Mouse (Mus musculus): Measurements from ENCODE around the gene Rsl24d1.
"Not testable (repeated sequence)": the region's sequence is repeated elsewhere in the genome, so short reads cannot be mapped to it uniquely, and the experiment has no call there.

The Rsl24d1 gene

DNA sequence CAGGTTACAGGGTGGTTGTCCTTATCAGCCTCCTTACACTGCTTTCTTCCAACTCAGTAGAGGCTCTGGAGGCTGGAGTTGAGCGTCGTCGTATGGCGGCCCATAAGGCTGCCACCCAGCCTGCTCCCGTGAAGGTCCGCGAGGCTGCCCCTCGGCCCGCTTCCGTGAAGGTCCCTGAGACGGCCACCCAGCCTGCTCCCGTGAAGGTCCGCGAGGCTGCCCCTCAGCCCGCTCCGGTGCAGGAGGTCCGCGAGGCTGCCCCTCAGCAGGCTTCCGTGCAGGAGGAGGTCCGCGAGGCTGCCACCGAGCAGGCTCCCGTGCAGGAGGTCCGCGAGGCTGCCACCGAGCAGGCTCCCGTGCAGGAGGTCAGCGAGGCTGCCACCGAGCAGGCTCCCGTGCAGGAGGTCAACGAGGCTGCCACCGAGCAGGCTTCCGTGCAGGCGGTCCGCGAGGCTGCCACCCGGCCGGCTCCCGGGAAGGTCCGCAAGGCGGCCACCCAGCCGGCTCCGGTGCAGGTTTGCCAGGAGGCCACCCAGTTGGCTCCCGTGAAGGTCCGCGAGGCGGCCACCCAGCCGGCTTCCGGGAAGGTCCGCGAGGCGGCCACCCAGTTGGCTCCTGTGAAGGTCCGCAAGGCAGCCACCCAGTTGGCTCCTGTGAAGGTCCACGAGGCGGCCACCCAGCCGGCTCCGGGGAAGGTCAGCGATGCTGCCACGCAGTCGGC is 9.9 kb upstream of the Rsl24d1 start:
- DNase-seq: peak; percentile 23

DNA sequence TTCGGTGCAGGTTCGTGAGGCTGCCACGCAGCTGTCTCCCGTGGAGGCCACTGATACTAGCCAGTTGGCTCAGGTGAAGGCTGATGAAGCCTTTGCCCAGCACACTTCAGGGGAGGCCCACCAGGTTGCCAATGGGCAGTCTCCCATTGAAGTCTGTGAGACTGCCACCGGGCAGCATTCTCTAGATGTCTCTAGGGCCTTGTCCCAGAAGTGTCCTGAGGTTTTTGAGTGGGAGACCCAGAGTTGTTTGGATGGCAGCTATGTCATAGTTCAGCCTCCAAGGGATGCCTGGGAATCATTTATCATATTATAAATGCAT is 9.4 kb upstream of the Rsl24d1 start:
- no peak for DNase-seq

DNA sequence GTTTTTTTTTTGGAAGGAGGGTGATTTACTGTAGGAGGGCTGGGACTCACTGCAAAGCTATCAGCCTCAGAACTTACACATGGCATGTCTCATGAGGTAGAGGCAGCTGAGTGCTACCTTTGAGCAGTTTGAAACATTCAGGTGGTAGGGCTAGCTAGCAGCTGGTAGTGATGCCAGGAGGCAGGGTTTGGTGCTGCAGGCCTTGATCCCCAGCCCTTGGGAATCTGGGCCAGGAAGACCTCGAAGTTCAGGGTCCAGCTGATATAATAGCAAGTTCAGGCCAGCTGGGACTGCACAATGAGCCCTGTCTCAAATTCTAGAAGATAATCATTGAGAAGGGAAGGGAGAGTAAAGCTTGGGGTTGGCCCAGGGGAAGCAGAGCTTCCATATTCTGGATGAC is 8.1 kb upstream of the Rsl24d1 start:
- no peak for DNase-seq

DNA sequence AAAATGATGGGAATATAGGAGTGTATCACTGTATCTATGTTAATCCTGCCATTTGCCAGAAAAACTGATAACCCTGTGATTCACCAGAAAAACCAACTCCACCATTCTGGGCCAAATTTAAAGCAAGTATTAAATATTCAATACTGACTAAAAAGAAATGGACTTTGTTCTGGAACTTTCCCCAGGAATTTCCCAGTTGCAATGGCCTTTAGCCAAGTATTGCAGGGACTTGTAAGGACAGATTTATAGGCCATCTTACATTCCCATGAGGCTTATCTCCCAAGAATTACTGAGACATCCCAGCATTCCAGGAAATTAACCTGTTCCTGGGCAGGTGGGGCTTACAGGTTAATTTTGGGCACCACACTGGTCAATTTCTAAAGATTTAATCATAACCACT is 7.5 kb upstream of the Rsl24d1 start:
- no peak for DNase-seq

DNA sequence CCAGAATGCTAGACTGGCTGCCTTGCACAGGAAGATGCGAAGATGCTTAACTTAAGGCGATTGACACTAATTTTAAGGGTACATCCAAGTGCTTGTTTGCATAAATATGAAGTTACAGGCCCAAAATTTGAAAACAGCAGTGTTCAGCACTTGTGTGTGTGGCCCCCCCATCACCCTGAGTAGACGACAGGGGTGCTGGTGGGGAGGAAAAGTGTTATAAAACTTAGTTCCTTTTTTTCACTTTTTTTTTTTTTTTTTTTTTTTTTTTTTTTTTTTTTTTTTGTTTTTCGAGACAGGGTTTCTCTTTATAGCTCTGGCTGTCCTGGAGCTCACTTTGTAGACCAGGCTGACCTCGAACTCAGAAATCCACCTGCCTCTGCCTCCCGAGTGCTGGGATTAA is 3.5 kb downstream of the Rsl24d1 start:
- DNase-seq: not testable (repeated sequence)

DNA sequence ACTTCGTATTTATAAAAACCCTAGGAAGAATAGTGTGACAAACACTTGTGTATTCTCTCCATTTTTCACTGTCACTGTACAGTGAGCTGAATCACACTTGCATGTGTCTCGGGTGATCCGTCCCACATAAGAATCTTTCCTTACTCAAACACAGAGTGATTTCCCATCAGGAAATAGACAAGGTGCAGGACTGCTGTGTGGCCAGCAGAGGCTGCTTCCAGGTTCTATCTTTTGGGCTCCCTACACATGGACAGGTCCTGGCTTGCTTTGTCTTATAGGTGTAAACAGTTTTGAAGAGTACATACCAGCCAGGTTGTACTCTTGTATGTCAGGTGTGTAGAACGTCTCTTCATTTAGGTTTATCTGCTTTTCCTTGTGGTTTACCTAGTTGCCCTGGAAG is 4.8 kb downstream of the Rsl24d1 start:
- DNase-seq: no peak

DNA sequence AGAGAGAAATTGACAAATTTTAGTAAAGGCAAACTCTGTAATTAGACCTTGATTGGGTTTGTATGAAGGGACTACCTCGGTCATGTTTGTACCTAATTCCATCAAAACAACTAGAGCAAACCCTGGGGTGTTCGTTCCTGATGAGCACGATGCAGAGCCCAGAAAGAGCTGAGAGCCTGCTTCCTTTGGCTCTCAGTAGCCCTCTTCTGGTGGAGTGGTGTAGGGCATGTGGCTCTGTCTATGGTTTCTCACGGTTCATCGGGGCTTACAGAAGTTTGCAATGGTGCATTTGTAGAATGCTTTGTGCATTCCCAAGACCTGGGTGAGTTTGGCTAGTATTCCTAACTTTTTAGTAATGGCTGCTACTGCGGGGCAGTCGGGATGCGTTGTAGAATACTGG is 8.5 kb downstream of the Rsl24d1 start:
- peak; percentile 37 for DNase-seq

DNA sequence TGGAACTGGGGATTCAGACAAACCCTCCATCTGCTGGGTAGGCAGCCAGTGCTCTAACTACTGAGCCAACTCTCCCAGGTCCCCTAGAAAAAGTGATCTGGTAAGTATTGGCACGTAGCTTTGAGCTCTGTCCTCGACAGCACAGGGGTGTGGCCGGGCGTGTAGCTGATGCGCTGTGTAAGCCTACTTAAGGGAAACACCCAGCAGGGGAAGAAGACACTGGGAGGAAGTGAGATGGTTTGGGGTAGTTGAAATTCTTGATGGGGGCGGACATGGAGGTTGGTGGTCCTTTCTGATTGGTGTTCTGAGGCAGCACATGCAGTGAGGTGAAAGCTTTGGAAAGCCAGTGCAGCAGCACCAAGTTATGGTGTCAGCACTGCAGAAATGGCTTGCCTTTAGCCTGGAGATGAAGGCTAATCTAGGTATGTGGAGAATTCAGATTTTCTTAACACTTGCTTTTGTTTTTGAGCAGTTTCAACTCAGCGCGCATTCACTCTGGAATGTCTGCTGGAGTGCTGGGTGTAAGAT is 11.9 kb downstream of the Rsl24d1 start:
- DNase-seq: no peak

DNA sequence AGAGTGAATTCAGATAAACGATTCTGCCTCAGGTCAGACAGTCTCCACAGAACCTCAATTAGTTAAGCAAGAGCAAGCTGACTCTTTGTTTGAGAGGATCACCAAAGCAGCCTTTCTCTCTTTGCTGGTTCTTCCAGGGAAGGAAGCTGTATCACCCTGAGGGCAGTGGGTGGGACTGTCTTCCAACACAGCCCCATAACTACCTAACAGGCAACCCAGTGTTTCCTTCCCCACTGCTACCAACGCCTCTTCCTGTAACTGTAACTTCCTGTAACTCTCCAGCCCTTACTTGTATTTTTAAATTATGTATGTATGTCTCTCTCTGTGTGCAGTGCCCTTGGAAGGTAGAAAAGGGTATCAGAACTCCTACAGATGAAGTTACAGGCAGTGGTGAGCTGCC is 14.2 kb downstream of the Rsl24d1 start:
- DNase-seq: no peak

DNA sequence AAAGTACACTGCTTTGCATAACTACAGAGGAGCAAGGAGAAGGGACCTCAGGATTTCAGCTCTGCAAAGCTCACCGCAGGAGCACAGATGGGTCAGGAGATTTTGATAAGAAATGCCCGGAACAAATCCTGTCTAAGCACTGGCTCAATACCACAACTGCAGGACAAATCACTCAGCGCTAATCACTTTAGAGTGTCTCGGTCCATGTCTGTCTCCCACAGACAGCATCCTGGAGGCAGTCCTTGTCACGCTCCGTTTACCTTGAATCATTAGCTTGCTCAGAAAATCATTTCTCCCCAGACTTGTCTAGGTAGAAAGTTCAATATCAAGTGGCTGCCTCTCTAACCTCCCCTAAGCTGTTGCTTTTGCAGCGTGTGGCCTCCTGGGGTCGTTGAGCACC is 16.6 kb downstream of the Rsl24d1 start:
- DNase-seq: no peak

DNA sequence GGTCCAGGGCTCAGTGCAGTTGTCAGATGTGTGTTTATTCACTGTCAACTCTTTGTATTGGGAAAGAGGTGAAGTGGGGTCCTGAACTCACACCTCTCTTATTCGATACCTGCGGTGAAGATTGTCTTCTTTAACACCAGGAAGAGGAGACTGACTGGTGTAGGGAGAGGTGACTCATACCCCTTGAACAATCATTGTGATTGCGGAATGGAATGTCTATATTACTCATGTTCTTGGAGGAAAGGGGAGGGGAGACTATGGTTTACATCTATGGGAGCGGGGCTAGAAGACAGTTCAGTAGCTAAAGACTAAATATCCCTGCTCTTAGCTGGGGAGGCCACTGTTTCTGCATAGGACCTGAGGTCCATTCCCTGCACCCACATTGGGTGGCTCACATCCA is 17.3 kb downstream of the Rsl24d1 start:
- no peak for DNase-seq

DNA sequence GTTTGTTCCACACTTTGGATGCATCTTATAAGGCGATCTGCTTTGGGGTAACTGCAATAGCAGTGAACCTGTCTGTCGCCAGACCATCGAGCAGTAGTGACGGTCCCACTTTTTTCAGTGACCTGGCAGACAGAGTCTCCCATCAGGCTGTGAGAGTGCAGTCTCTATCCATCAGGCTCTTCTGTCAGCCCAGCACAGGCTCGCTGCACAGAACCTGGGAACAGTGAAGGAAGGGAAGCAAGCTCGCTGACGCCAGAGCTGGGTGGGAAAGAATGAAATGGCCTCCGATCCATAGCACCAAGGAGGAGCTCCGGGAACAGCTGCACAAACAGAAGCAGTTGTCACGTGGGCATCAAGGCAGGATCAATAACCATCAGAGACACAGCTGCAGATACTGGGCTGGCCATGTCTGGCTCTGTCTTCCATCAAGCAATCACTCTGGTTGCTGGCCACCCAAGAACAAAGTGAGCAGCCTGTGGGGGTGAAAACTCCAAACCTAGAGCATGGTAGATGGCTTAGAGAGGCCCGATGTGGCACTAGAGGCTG is 24.2 kb downstream of the Rsl24d1 start:
- DNase-seq: no peak

DNA sequence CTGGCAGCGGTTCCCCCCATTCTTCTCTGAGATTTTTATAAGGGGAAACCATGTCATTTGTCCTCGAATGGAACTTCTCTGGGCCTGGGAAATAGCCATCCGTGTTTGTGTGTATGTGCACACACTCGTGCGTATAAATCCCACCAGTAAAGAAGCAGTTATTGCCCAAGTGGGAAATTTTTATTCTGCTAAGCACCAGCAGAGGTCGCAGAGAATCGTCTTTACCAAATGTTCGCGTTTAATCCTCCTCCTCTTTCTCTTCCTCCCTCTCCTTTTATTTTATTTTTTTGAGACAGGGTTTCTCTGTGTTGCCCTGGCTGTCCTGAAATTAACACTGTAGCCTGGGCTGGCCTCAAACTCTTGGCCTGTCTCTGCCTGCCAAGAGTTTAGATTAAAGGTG is 41.1 kb downstream of the Rsl24d1 start:
- peak; percentile 23 for DNase-seq

DNA sequence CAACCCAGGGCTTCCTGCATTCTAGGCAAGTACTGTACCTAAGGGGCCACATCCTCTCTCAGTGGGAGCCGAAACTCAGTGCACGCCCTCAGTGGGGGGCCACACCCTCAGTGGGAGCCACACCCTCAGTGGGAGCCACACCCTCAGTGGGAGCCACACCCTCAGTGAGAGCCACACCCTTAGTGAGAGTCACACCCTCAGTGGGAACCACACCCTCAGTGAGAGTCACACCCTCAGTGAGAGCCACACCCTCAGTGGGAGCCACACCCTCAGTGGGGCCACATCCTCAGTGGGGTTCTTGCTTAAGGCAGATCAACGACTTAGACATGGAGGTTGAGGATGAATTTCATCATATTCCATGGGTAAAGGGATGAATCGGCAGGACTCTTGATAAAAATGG is 44.7 kb downstream of the Rsl24d1 start:
- DNase-seq: no peak

DNA sequence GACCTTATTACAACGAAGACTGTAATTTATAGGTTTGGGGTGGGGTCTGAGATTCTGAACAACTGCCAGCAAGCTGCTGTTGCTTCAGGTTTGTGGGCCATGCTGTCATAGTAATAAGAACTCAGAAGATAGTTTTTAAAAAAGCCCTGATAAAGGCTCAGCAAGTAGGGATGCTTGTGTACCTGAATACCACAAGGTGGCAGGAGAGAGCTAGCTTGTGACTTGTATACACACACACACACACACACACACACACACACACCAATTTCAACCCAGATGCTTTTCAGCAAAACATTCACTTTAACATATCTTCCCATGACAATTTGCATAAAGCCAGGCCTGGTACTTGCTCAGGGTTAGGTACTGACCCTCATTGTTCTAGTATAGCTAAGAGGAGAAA is 46.0 kb downstream of the Rsl24d1 start:
- DNase-seq: peak; percentile 24

DNA sequence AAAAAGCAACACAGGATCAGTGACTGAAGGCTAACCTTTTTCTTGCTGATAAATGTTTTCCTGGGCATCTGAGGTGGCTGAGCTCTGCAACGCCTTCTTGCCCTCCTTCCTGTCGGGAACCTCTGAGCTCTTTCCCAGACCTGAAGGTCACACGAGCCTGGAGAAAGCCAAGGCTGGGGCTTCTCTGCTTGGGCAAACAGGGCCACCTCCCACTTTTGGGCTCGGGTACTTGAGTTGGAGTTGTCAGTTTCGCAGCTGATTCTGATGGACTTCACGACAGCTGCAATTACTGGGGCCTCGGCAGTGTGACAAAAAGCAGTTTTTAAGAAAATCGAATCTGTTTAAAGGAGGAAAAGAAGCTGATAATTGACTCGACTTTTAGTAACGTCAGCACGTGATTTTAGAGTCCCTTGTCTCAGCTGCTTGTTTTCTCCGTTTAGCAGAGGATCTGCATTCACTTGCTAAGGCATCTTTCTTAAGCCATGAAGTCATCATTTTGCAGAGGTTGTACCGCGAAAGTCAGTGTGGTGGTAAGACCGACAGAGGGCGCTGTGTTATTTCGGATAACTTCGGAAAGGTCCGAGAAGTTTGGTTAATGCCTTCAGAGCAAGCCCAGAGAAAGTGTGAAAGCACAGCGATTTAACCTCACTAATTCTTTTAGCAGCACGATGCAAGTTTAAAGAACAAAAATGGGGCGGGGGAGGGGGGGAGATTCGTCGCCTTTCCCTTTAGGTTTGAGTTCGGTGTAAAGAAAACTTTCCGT is 49.5 kb downstream of the Rsl24d1 start:
- DNase-seq: peak; percentile 81

DNA sequence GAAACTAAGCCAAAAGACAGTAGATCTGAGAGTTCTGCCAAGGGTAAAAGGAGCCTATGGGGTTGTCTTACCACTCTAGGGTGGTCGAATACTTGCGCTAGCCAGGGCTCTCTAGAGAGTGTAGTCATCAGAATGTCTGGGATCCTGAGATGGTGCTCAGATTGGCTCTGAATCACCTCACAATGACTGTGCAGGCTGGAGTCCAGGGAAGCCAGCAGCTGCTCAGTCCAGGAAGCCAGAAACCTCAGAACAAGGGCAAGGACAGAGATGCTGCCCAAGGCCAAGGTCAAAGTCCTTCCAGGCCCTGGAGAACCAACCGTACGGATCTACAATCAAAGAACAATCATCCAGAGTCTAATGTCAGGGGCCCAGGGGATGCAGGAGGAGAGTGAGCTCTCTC is 52.4 kb downstream of the Rsl24d1 start:
- no peak for DNase-seq
